Mouse (Mus musculus) layer of hippocampus, adult 9-10 months (tissue): ENCODE results near the gene Rnf214.
A peak's percentile ranks its signal among the peaks of the same experiment; 100 is the strongest.
"Not testable (repeated sequence)": the region's sequence is repeated elsewhere in the genome, so short reads cannot be mapped to it uniquely, and the experiment has no call there.

Experiments
- DNase-seq: peaks from one replicate; pipeline ENCODE4 v3.0.0; 2022; ENCODE audit warnings: low spot score

The Rnf214 gene

DNA sequence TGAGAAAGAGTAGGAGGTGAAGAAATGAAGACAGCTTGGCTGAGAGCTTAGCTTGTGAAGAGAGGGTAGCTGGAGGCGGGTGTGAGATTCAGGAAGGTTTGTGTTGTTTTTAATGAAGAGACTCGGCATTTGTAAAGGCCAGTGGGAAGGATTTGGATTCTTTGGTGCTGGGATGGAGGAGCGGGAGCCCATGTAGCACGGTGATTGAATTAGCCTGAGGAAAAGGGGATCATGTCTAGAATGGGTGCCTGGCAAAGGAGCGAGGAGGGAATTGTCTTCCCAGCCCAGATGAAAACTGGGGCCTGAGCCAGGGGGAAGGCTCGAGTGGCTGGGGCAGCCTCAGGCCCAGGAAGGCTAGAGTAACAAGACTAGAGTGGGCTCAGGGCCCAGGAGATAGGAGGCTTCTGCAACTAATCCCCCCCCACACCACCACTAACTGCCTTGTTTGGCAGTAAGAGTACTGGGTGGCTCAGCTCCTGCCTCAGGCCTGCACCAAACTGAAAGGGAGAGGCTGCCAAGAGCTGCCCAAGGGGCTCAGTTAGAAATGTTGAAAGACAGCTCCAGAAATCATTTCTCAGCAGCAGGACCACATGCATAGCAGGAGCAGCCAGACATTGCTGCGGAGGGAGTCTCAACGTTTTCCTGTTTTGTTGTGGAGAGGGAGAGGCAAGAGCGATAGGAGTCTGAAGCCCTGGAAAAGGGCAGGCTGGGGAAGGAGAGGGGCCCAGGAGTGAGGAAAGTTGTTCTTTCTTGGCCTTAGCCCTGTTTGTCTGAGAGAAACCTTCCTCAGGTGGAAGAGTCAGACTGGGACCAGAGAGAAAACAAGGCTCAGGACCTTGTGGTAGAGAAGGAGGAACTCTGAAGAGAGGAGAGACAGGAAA lies 56.9 kb downstream of the Rnf214 start:
- no peak for DNase-seq

DNA sequence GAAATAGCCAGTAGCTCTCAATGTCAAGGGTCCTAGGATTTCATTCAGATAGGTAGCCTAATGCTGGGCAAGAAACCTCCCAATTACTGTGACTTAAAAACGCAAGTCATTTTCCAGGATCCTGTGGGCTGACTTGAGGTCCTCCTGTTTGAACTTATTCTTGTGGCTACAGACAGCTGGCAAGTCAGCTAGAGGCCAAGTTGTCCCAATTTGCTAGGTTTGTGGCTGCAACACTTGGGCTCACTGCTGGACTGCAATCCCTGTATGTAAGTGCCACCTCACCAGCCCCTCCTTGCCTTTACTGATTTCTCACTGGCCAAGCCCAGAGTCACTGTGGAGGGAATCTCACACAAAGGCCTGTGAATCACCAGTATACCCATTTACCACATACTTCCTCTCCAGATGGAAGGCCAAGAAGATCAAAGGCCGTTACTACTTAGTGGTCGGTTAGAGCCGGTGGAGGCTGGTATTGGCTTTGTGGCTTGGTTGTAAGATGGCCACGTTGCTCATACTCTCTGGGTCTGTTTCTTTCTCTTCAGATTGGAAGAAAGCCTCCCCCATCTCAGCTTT lies 59.7 kb downstream of the Rnf214 start:
- no peak for DNase-seq

DNA sequence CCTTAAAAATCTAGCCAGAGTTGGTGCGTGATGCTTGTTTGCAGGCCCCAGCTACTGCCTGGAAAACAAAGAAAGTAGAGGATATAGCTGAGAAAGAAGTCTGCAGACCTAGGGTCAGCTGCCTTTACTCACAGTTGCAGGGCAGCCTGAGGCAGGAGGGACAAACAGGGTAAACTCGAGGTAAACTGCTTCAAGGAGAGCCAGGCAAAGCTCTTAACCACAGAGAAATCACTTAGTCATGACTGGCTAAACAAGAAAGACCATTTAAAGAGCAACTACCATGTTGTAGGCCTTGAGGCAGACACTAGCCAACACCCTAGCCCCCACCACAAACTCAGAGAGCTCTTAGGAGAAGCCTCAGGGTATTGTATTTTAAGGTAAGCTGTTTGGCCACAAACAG lies 60.5 kb downstream of the Rnf214 start:
- not testable (repeated sequence) for DNase-seq

DNA sequence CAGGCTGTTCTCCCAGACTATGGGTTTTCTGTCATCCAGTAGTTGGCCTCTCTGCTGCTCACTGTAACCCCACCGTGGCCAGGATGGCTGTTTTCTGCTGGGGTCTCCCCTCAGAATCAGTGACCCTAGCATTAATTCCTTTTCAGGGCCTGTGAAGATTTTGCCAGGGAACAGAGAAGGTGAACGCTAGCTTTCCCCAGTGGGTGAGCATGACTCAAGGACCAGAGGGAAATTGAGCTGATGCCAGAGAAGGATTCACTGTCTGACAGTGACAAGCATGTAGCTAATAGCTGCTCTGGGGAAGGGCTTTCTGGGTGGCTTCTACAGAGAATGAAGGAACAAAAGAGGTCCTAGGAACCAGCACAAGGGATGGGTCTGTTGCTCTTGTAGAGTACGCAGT lies 61.2 kb downstream of the Rnf214 start:
- no peak for DNase-seq

DNA sequence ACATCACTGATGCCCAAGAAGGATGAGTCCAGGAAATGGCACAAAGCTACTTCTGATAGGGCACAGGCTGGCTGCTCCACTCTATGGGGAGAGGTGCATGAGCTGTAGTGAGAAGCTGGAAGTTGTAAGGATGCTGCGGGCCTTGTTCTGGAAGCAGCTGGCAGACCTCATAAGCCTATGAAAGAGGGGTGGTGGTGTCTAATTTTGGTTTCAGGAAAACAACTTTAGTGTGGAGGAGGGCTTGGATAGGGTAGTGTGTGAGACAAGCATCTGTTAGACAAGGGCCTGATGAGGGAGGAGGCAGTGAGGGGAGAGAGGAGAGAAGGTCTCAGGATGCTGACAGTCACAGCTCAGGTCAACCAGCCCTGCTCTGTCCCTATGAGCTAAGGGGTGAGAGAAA lies 62.9 kb downstream of the Rnf214 start:
- no peak for DNase-seq

DNA sequence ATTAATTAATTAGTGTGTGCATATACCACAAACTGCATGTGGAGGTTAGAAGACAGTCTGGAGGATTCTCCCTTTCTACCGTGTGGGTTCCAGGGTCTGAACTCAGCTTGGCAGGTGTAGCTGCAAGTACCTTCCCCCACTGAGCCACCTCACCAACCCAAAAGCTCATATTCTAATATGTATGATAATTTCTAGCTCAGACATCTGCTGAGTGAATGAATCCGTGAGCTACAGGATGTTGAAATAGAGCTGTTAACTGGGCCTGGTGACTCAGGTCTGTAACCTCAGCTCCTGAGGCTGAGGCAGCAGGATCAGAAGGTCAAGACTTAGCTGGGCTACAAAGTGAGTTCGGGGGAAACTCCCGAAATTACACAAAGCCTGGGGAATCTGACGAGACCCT lies 63.7 kb downstream of the Rnf214 start:
- no peak for DNase-seq

DNA sequence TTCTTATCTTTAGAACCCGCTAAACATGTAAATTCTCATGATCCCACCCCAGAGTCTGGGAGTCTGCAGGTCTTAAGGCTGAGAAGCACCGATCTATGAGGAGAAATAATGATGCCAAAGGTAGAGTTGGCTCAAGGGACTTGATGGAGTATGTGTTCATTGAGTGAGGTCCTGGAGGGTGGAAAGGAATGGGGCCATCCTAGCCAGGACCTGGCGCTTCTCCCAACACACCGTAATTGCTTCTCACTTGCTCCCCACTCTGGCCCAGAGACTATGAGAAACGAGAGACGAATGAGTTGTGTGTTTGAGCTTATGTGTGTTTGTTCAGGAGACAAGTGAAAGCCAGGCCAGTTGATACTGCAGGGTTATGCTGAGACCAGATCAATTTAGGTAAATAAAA lies 65.3 kb downstream of the Rnf214 start:
- DNase-seq: no peak

DNA sequence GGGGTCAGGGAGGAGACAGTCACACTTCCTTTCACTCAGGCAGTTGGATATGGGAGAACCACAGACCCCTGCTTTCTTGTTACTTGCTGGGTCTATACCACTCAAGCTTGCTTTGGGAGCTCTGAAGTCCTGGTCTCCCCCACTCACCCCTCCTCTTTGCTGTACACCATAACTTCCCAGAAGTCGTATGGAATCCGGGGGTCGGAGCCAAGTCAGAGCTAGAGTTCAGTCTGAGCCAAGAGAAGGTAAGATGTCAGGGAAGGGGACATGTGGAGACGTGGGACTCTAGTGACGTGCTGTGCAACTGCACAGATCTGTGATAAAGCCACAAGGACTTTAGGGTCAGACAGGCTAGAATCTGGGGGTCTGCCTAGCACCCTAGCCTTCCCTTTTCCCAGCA lies 66.4 kb downstream of the Rnf214 start:
- DNase-seq: no peak

DNA sequence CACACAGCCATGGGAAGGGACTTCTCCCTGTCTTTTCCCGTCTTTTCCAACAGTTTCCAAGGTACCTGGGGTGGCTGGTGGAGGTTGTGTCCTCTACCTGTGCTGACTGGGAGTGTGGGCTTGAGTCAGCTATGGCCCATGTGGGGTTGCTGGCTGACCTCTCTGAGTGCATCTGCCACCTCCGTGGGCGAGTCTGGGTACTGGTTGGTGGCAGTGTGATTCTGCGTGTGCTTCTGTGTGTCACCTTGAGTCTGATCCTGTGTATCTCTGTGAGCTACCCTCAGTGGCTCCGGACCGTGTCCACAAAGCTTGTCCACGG lies 66.8 kb downstream of the Rnf214 start:
- no peak for DNase-seq

DNA sequence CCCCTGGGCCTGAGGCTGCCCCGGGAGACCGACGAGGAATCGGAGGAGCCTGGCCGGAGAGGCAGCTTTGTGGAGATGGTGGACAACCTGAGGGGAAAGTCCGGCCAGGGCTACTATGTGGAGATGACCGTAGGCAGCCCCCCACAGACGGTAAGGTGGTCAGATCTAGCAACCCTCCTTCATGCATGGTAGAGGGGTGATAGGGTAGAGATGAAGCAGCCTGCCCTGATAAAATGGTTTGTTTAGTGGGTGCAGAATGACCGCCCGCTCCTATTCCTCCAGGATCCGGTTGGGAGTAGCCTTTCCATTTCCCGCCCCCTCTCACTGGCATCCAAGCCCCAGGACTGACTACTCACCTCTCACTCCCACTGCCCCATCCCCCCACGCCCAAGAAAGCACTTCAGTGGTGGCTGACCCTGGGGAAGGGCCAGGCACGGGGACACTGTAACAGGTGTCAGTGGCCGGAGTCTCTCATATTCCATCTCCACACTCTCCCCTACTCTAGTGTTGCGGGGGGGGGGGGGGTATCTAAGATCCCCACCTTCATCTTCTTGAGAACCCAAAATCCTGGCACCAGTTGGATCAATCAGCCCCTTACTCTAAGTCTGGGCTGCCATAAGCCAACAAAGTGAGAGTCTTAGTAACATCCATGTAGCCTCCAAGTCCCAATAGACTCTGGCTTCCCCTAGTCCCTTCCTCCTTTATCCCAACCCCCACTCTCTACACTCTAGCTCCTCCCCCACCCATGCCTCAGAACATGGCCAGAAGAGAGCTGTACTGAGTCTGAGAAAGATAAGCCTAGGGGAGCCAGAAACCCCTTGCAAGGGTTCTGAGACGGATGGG lies 67.4 kb downstream of the Rnf214 start:
- DNase-seq: no peak

DNA sequence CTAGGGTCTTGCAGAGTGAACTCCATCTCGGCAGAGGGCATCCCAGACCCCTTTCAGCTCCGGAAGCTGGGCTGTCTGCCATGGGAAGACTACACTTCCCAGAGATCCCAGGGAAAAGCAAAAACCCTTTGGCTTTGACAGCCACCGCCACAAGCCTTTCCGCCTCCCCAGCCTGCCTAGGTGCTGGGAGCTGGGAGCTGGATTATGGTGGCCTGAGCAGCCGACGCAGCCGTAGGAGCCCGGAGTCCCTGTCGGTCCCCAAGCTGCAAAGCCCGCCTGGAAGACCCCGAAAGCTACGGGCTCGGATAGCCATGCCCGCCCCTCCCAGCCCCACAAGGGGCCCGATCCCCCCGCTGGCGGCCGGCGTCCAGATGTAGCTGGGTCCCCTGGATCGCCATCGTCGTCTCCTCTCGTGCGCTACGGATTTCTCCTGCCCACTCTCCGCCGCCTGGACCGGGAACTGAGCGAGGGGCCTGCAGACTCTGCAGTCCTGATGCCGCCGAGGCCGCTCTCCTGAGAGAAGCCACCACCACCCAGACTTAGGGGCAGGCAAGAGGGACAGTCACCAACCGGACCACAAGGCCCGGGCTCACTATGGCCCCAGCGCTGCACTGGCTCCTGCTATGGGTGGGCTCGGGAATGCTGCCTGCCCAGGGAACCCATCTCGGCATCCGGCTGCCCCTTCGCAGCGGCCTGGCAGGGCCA lies 68.1 kb downstream of the Rnf214 start, which contains the start of gene Bace1:
Gene Bace1 (plus strand): TSS at position 147 of the 705 bp plus-strand sequence.
- peak; percentile 82 for DNase-seq

DNA sequence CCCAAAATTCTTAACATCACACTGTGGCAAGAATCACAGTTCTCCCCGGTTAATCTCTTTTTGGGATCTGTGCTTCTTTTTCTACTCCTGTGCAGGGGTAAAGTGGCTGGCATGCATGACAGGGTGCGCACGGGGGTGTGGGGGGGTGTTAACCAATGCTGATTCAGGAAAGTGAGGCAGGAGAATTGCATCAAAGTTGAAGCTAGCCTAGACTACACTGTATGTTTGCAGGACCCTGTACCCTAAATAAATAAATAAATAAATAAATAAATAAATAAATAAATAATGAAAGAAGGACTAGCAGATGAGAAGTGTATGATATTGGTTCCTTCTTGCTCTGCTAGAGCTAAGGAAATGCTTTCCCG lies 68.7 kb downstream of the Rnf214 start:
- DNase-seq: no peak

DNA sequence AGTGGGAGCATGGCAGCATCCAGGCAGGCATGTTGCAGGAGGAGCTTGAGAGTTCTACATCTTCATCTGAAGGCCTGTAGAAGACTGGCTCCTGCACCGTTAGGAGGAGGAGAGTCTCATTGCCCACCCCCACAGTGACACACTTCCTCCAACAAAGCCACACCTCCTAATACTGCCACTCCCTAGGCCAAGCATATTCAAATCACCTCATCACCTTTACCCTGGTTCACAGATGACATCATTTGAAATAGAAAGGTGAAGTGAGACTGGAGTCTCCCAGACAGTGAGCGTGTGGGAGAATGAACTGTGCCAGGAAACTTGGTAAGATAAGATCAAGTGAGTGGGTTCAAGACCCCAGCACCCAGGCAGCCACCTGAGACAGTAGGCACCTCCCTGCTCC lies 73.2 kb downstream of the Rnf214 start:
- no peak for DNase-seq

DNA sequence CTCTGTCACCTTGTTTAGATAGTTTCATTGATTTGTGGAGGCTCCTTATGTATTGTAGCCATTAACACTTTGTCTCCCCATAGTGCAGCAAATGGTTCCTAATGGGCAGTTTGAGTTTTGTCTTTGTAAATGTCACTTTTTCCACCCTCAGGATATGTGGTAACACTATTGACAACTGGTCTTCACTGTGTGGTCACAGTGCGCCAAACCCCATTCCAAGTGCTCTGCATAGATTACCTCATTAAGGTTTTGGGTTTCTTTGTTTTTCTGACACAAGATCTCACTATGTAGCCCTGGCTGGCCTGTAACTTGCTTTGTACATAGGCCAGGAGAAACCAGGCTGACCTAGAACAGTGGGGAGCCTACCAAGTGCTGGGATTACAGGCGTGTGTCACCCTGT lies 73.8 kb downstream of the Rnf214 start:
- no peak for DNase-seq

DNA sequence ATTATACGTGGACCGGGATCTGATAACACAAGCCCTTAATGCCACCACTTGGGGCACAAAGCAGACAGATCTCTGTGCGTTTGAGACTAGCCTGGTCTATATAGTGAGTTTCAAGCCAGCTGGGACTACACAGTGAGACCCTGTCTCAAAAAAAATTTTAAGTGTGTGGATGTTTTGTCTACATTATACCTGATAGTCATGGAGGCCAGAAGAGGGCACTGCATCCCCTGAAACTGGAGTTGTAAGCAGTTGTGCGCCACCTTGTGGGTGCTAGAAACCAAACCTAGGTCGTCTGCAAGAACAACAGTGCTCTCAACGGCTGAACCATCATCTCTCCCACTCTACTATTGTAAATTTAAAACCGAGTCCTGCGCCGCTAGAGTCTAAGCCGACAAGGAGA lies 77.6 kb downstream of the Rnf214 start:
- DNase-seq: peak; percentile 58

DNA sequence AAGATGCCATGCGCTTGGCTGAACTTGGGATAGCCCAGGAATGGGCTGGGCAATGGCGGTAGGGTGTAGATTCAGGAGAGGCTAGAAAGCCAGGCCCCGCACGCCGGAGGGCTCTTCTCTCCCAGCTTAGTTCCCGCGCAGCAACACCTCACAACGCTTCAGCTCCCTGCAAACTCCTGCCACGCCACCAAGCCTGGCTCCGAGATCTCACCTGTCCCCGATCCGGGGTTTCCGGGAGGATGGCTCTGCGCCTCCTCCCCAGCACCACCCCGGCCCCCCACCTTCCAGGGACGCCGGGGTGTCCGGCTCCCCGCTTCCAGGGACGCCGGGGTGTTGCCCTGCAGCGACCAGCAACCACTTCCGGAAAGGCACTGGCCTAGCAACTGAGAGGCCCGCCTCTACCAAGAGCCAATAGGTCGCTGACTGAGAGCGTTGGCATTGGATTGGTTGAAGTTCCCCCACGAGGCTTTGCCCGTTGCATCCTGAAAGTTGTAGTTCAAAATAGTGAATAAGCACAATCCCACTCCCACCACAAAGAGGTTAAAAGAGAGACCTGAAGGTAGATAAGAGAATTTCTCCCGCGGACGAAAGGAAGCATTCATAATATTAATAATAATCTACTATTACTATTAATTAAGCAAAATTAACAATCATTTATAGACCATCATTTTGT lies 78.3 kb downstream of the Rnf214 start, which contains the start of gene Cep164:
Gene Cep164 (minus strand): TSS at position 401 of the 673 bp plus-strand sequence.
- DNase-seq: peak; percentile 82

DNA sequence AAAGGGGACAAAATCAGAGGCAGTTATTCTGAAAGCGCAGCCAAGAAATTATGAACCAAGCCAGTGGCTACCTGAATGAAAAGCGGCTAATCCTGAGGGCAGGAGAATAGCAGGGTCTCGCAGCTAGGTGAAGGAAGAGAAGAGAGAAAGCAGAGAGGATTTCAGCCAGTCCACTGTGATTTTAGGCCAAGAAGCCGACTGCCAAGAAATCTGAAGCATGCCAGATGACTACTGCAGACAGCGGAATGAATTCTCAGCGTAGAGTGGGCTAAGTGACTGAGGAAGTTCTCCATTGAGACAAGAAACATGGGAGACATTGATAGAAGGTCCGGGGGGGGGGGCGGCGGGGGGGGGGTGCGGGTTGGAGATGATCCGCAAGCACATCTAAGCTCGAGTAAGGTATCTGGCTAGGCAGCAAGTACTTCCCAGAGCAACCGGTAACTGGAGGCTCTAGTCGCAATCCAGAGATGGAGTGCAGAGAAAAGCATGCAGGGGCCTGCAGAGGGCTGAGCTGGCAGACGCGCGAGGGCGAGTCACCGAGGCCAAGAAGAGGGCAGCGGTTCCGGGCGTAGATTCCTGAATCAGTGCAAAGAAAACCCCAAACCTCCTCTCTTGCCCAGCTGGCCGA lies 78.9 kb downstream of the Rnf214 start:
- DNase-seq: no peak

DNA sequence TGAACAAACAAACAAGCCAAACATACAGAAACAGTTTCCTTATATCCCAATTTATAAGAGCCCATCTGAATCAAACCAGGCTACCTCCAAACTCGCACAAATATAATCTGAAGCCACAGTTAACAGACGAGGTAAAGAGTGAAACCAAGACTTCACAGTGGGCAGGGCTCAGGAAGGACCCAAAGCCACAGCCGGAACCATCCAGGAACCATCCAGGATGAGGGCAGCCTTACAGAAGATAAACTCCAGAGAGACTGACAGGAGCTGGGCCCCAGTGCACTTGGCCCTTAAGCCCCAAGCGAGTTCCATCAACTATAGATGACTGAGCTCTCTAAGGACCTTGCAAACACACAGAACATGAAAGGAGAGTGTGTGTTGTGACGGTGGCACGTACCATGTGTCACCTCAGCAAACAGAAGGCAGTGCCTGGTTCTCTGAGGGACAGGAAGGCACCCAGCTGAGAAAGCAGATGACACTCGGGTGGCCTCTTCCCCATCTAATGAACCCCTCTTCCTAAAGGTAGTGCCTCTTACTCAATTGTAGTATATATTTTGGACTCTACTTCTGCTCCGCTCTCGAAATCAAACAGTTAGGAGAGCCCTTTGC lies 88.2 kb downstream of the Rnf214 start:
- DNase-seq: no peak

DNA sequence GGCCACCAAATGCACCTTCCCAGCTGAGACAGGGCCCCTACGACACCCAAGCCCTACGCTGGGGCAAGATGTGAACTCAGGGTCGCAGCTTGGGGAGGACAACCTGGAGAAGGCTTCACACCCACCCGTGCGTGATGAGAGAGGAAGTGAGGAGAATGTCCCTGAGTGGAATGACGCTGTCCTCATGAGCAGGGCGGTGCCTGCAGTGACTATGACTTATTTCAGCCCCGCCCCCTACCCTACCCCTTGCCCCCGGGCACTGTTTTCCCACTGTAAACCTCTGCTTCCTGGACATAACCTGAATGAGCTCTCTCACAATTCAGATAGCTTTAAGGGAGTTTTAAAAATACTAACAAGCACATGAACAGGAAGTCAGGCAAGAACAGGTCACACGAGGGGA lies 91.2 kb downstream of the Rnf214 start:
- no peak for DNase-seq

DNA sequence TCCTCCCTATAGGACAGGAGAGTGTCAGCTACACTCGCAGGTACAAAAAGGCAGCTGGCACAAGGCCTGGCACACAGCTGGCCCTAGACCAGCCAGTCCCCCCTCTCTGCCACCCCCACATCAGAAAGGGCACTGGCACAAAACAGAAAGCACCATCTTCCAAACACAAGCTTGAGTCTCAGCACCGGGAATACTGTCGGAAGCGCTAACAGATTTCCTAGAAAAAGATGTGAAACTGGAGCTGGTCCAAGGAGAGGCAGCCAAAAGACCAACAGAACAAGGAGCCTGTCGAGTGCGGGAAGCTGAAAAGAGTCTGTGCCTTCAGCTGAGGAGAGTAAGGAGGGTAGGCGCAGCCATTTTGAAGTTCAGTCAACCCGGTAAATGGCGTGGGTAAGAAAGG lies 91.6 kb downstream of the Rnf214 start:
- DNase-seq: peak; percentile 15
